Mouse (Mus musculus): ENCODE results near the gene Rufy3. TPM values are rescaled to one million over a fixed set of nuclear protein-coding genes. Genes with fewer than 3 reads are reported as not detected.

The Rufy3 gene
- total and polyA plus RNA-seq, 3 experiments = 13.6 to 22.3 (median 17.4) TPM

DNA sequence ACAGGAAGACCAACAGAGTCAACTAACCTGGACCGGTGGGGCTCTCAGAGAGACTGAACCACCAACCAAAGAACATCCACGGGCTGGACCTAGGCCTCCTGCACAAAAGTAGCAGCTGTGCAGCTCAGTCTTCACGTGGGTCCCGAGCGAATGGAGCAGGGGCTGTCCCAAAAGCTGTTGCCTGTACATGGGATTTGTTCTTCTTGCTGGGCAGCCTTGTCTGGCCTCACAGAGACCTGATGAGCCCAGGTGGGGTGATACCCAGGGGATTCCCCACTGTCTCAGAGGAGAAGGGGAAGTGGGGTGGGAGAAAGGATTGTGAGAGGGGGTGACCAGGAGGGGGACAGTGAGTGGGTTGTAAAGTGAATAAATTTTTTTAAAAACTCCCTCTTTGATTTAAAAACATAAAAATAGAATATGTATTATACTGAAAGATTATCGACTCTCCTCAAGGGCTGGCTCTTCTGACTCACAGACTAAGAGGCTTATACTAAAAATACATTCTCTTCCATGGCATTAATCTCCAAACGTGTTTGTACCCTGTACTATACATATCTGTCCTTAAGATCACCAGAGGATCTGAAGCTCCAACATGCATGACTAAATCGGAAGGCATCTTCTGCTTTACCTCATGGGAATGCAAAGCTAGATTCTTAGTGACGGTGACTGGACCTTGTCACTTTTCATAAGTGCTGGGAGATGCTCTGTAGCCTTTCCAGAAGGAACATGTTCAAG is 3.6 kb upstream of the Rufy3 start:
- DNase-seq (ENCODE audit: extremely low read depth) = peak; percentile 96
- no peaks in the 10 kb centered on the region for H3K27me3 ChIP-seq (replicated peaks)
- H3K9me3 ChIP-seq (replicated peaks; ENCODE audit: low read length) = no peaks in the 10 kb centered on the region
- H3K4me2 ChIP-seq (ENCODE audit: insufficient read depth, low read depth, poor library complexity, severe bottlenecking) = peak overlapping the region; percentile 81
- H3K9ac ChIP-seq (ENCODE audit: insufficient read depth, low read depth) = peak overlapping the region; percentile 71
- peak overlapping the region; percentile 95 for H3K27ac ChIP-seq (ENCODE audit: insufficient read depth, low read depth)
- H3K4me3 ChIP-seq (replicated peaks in 1 of 3; ENCODE audit: low read depth in 2 of 3, low read length in 2 of 3, poor library complexity in 1 of 3) = peak overlapping the region; percentile 67 to 88 (median 70)
- H3K36me3 ChIP-seq (replicated peaks in 1 of 2; ENCODE audit: control insufficient read depth in 1 of 2, insufficient read depth in 1 of 2, low read length in 1 of 2) = peaks cover 8 to 15% of the 10 kb centered on the region in 2 experiments
- peaks cover 4 to 20% of the 10 kb centered on the region in 2 experiments for H3K4me1 ChIP-seq (ENCODE audit: control insufficient read depth in 1 of 2, insufficient read depth in 2 of 2)
- in situ Hi-C loops (cut with MboI; ENCODE audit: low pct_ligation_motif_present, low pct_unique_long_range_greater_than_20kb, low sequenced_read_pairs) = no loop called here
- H3K79me2 ChIP-seq (replicated peaks; ENCODE audit: control insufficient read depth, extremely low read depth, insufficient read depth, poor library complexity, severe bottlenecking) = peaks cover 52% of the 10 kb centered on the region
- dilution Hi-C loops (cut with MboI; ENCODE audit: extremely low pct_ligation_motif_present, extremely low pct_unique_long_range_greater_than_20kb, low sequenced_read_pairs) = no loop called here
- TF ChIP-seq PAX5 (IDR thresholded peaks at IDR 0.05; ENCODE audit: low read length) = no peak
- TF ChIP-seq SMC3 (IDR thresholded peaks at IDR 0.05; ENCODE audit: low read depth, low read length) = no peak
- 0 out of 2 replicates have a peak, but pooled peaks have one; percentile 62 for TF ChIP-seq KAT2A (IDR thresholded peaks at IDR 0.05; ENCODE audit: insufficient replicate concordance, low read length)
- peak; percentile 49 for TF ChIP-seq USF1 (IDR thresholded peaks at IDR 0.05; ENCODE audit: low read depth, low read length)
- peak; percentile 72 for TF ChIP-seq POLR2A (IDR thresholded peaks at IDR 0.05; ENCODE audit: low read depth, low read length)
- TF ChIP-seq UBTF (IDR thresholded peaks at IDR 0.05; ENCODE audit: low read depth, low read length) = peak; percentile 68; the same call in 1 of the 2 replicates
- 0 out of 2 replicates have a peak, but pooled peaks have one; percentile 9 for TF ChIP-seq USF2 (conservative IDR thresholded peaks at IDR 0.05; ENCODE audit: low read depth, low read length)
- peak; percentile 58; the same call in 1 of the 2 replicates for TF ChIP-seq JUND (conservative IDR thresholded peaks at IDR 0.05; ENCODE audit: low read depth, low read length)
- TF ChIP-seq ELF1 (IDR thresholded peaks at IDR 0.05; ENCODE audit: low read depth, low read length) = 0 out of 2 replicates have a peak, but pooled peaks have one; percentile 32
- peak; percentile 98 for TF ChIP-seq TCF12 (IDR thresholded peaks at IDR 0.05; ENCODE audit: low read depth, low read length)
- TF ChIP-seq HCFC1 (IDR thresholded peaks at IDR 0.05; ENCODE audit: low read depth, low read length) = 0 out of 2 replicates have a peak, but pooled peaks have one; percentile 12
- TF ChIP-seq NRF1 (IDR thresholded peaks at IDR 0.05; ENCODE audit: low read depth, low read length) = no peak
- peak; percentile 91 for TF ChIP-seq MAX (IDR thresholded peaks at IDR 0.05; ENCODE audit: low read length)
- TF ChIP-seq GABPA (IDR thresholded peaks at IDR 0.05; ENCODE audit: insufficient replicate concordance, low read depth, low read length) = no peak
- 0 out of 2 replicates have a peak, but pooled peaks have one; percentile 59 for TF ChIP-seq MAFK (IDR thresholded peaks at IDR 0.05; ENCODE audit: insufficient replicate concordance, low read length)
- TF ChIP-seq ETS1 (conservative IDR thresholded peaks at IDR 0.05; ENCODE audit: low read depth, low read length) = peak; percentile 92
- 0 out of 2 replicates have a peak, but pooled peaks have one; percentile 44 for TF ChIP-seq NELFE (IDR thresholded peaks at IDR 0.05; ENCODE audit: low read depth, low read length)
- peak; percentile 96 for TF ChIP-seq MAZ (IDR thresholded peaks at IDR 0.05; ENCODE audit: low read depth, low read length)
- TF ChIP-seq BHLHE40 (IDR thresholded peaks at IDR 0.05; ENCODE audit: low read depth, low read length) = peak; percentile 98
- peak; percentile 80 for TF ChIP-seq SIN3A (IDR thresholded peaks at IDR 0.05; ENCODE audit: low read length)
- TF ChIP-seq POLR2AphosphoS2 (IDR thresholded peaks at IDR 0.05; ENCODE audit: low read depth, low read length) = no peak; the same call in 1 of the 2 replicates
- TF ChIP-seq JUN (IDR thresholded peaks at IDR 0.05; ENCODE audit: insufficient read depth, low read depth, low read length) = 0 out of 2 replicates have a peak, but pooled peaks have one; percentile 14
- TF ChIP-seq ZC3H11A (IDR thresholded peaks at IDR 0.05; ENCODE audit: low read depth, low read length) = no peak
- TF ChIP-seq CHD1 (IDR thresholded peaks at IDR 0.05; ENCODE audit: low read depth, low read length) = 0 out of 2 replicates have a peak, but pooled peaks have one; percentile 53
- no peak for TF ChIP-seq CTCF (conservative IDR thresholded peaks at IDR 0.05 in 1 of 2, IDR thresholded peaks at IDR 0.05 in 1 of 2; ENCODE audit: low read depth in 2 of 2, low read length in 2 of 2)
- TF ChIP-seq E2F4 (IDR thresholded peaks at IDR 0.05; ENCODE audit: insufficient replicate concordance, low read depth, low read length) = no peak
- TF ChIP-seq CHD2 (IDR thresholded peaks at IDR 0.05; ENCODE audit: low read length) = peak; percentile 68
- peak; percentile 33; the same call in 1 of the 2 replicates for TF ChIP-seq RCOR1 (conservative IDR thresholded peaks at IDR 0.05; ENCODE audit: low read depth, low read length)
- no peak for TF ChIP-seq ZKSCAN1 (IDR thresholded peaks at IDR 0.05; ENCODE audit: borderline replicate concordance, low read depth, low read length)
- peak; percentile 86 for TF ChIP-seq EP300 (IDR thresholded peaks at IDR 0.05; ENCODE audit: low read length)
- no peak; the same call in 1 of the 2 replicates for TF ChIP-seq RAD21 (IDR thresholded peaks at IDR 0.05; ENCODE audit: low read depth, low read length)
- TF ChIP-seq MXI1 (IDR thresholded peaks at IDR 0.05; ENCODE audit: low read depth, low read length) = peak; percentile 92
- peak; percentile 85 for TF ChIP-seq IRF4 (IDR thresholded peaks at IDR 0.05; ENCODE audit: low read depth, low read length)
- TF ChIP-seq MEF2A (IDR thresholded peaks at IDR 0.05; ENCODE audit: borderline replicate concordance, low read depth, low read length) = peak; percentile 82
- peak; percentile 68 for TF ChIP-seq MYC (IDR thresholded peaks at IDR 0.05; ENCODE audit: low read depth, low read length)
- peak; percentile 62 for TF ChIP-seq ZNF384 (IDR thresholded peaks at IDR 0.05; ENCODE audit: low read depth, low read length)
- peak; percentile 46; the same call in 1 of the 2 replicates for TF ChIP-seq ZMIZ1 (IDR thresholded peaks at IDR 0.05; ENCODE audit: low read depth, low read length)
- peak; percentile 73 for TF ChIP-seq TBP (conservative IDR thresholded peaks at IDR 0.05; ENCODE audit: low read depth, low read length)

All from CH12.LX (cell line).